Mouse (Mus musculus) WW6 (cell line): ENCODE measurements around the gene Ttc28.

Experiments used
- DNase-seq: peaks from one replicate; pipeline ENCODE4 v3.0.0-alpha.2; 2013; ENCODE audit warnings: low read depth, low spot score

Gene Ttc28

DNA sequence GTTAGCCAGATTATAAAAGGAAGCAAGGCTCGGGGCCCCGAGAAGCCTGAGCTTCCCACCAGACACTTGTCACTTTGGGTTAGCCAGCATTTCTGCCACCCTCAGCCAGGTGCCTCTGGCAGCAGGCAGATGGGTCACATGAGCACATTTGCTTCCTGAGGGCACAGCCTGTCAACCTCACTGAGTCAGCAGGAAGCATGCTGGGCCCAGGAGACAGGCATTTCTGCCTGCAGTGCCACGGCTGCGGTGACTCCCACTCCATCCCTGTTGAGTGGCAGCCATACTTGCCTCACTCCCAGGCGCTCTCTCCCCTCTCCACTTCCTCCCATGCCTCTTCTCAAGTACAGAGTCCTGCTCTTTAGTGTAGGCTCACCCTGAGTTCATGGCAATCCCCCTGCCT is 395.3 kb downstream of the Ttc28 start:
- DNase-seq = no peak

- no peak for DNase-seq
Observed at GRCm38 (mm10) chr5:111284420-111285175, 405.0 kb downstream of the Ttc28 start.

GRCm38 (mm10) chr5:111287571-111287970 is 408.0 kb downstream of the Ttc28 start:
- no peak for DNase-seq

DNA sequence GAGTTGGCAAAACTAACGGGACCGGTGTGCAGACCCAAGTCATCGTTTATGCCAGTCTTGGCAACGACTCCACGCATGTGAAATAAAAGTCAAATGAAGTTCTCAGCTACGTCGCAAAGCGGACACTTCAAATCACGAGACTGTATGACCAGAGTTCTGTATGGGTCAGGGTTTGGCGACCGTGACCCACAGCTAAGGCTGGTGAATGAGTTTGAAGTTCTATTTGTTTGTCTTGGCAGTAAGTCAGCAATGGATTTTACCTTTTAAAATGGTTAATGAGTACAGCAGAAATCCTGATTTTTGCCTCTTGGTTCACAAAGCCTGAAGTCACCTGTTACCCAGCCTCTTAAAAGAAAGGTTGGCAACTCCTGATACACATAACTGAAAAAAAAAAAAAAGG is 408.9 kb downstream of the Ttc28 start:
- DNase-seq = no peak

GRCm38 (mm10) chr5:111290071-111290470 is 410.5 kb downstream of the Ttc28 start:
- DNase-seq = no peak

- no peak for DNase-seq
Observed at GRCm38 (mm10) chr5:111291639-111292038, 412.0 kb downstream of the Ttc28 start.

DNA sequence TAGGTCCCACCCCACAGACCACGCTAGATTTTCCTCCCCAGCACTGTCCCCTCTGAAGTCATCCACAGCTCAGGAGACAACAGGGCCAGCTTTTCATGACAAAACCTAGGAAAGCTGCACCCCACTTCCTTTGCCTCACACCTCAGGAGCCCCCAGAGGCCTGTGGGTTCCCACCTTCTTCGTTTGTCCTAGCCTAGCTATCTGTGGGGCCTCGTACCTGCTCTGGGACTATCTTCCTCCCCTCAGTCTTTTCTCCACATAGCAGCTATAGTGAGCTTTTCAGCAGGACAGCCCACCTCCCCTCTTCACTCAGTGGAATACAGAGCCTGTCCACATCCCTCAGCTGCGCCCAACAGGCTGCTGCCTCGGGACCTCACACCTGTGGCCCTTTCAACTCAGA is 418.2 kb downstream of the Ttc28 start:
- DNase-seq = no peak

GRCm38 (mm10) chr5:111298706-111299105 is 419.1 kb downstream of the Ttc28 start:
- DNase-seq = no peak

DNA sequence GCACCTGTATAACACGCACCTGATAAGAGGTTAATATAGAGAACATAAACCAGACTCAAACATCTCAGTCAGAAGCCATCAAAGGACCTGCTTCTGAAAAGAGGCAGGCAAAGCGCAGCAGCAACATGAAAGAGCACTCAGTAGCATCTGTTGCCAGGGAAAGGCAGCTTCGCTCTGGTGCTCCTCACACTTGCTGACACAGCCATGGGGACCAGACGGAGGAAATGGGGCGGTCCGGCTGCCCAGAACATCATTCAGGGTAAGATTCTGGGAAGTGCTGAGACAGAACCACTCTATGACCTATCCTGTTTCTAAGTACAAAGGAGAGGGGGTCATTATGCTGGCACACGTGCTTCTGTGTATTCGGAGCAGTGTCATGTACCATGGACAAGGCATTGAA is 421.2 kb downstream of the Ttc28 start:
- no peak for DNase-seq

DNA sequence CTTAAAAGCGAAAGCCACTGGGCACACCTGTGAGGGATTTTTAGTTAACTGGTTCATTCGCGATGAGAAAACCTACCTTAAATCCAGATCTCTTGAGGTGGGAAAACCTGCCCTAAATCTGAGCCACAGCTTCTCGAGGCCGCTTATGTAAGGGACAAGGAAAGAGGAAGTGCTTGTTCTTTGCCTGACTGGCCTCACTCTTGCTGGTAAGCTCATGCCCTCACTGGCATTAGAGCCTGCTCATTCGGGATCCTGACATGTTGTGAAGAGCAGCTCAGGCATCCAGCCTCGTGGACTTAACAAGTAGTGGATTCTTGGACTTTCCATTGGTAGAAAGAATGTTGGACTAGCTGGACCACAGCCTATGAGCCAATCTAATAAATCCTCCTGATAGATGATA is 422.1 kb downstream of the Ttc28 start:
- no peak for DNase-seq

GRCm38 (mm10) chr5:111304730-111305129 is 425.1 kb downstream of the Ttc28 start:
- DNase-seq = no peak

DNA sequence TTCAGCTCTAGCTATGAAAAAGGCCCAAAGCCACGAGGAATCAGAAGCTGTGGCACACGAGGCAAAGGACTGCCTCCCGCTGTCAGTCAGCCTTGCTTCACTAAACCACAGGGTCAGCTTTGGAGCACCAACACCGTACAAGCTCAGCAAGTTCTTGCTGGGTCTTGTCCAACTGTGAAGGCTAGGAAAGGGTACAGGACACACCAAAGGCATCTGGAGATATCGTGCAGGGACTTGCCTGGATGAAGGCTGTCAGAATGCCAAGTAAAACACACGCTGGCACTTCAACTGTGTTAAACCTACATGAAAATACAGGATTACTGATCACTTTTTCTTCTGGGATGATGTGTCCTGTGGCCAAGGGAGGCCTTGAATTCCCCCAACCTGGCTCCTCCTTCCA is 430.6 kb downstream of the Ttc28 start:
- no peak for DNase-seq

- no peak for DNase-seq
Observed at GRCm38 (mm10) chr5:111313833-111314232, 434.2 kb downstream of the Ttc28 start.

- DNase-seq = no peak
Observed at GRCm38 (mm10) chr5:111315061-111315460, 435.5 kb downstream of the Ttc28 start.

- DNase-seq = no peak
Observed at GRCm38 (mm10) chr5:111317526-111317925, 437.9 kb downstream of the Ttc28 start.

DNA sequence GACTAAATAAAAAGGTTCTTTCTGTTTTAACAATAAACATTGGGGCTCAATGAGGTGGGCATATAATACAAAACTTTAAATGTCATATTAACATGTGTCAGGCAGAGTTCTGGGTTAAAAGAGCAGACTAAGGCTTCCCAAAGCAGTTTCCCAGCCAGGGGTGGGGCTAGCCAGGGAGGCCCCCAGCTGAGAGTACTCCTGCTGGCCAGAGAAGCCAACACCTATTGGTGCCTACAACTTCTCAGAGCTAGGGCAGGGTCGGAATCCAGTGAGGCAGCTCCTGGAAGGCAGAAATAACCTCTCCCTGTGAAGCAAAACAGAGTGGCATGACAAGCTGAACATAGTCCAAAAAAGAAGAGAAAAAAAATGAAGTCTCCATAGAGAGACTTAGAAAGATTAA is 439.3 kb downstream of the Ttc28 start:
- no peak for DNase-seq

DNA sequence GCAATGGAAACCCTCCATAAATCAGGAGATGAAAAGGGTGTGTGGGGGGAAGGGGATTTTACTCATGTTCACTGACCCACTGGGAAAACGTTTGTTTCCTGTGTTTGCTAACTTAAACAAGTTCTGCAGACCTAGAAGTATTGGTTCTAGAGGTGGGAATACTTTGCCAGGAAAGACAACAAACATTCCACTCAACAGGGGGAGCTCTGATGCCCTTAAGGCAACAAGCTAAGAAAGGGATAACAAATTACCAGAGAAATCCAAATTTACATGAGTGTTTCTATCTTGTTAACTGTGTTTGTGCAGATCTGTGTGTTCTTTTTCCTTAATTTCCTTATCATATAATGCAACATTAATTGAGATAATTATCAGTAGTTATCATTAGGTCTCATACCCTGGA is 446.2 kb downstream of the Ttc28 start:
- DNase-seq = no peak

- no peak for DNase-seq
Observed at GRCm38 (mm10) chr5:111327420-111327819, 447.8 kb downstream of the Ttc28 start.

DNA sequence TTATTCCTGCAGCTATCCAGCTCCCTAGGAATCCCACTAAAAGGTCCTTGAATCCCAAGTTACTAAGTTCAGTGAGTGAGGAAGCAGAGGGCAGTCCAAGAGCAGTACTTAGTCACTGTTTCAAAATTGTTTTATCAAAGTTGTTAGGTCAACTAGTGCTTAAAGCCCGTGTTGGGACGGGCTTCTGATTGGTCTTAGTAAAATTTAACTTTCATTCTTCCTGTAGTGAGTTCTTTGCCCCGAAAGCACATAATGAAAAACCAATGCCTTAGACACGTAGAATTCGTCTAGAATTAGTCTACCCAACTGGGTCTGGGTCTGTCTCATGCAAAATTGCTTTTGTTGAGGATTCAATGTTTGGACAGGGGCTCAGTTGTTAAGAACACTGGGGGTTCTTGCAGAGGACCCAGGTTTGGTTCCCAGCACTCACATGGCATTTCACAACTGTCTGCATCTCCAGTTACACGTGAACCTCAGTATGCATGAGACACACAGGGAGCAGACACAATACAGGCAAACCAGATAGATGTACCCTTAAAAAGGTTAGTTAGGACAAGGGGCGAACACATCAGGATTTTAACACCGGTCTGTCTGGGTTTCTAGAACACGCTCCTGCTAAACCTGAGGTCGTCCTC is 450.3 kb downstream of the Ttc28 start:
- no peak for DNase-seq

- peak; percentile 88 for DNase-seq
Observed at GRCm38 (mm10) chr5:111330417-111331098, 451.0 kb downstream of the Ttc28 start, which contains the start of gene Pitpnb. Pitpnb (plus strand) TSS chr5:111330763.

- no peak for DNase-seq
Observed at GRCm38 (mm10) chr5:111331099-111331435, 451.5 kb downstream of the Ttc28 start.

DNA sequence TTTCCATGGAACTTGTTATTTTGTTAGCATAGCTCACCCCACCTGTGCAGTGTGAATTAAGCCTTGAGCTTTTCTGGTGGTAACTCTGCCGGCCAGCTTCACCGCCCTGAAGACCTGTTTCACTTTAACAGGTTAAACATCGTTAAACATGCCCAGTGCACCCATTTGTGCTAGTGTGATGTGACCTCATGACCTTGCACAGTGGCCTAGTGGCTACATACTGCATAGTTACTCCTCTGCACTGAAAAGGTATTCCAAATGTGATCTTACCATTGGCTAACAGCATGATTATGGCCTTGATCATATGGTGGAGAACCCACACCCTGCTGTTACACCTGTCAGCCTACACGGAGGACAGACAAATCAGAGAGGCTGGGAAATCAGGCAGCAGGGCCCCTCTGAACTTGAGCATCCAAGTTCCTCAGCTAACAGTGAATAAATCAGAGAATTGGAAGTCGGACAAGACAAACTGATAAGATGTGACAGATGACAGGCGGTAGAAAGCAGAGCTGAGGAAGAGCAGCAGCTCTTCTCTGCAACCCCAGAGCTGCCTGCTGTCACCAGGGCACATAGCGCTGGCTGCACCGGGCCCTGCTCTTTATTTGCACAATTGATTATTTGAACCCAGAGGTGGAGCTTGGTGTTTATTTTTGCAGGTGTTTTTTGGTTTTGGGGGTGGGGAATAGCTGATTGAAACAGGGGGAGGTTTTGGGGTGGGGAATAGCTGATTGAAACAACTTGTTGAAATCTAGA is 456.5 kb downstream of the Ttc28 start:
- DNase-seq = no peak
